Mouse (Mus musculus) spleen, adult 2 months (tissue): Measurements from ENCODE around the gene Rhbdd1. TPM values are rescaled to one million over a fixed set of nuclear protein-coding genes. Genes with fewer than 3 reads are reported as not detected.

Experiments
- DNase-seq, 2 experiments: peaks; one replicate each; pipeline versions ENCODE4 v3.0.0 to v3.0.0-alpha.2; 2012 to 2021; ENCODE audit warnings: low spot score in 2 of 2, low read depth in 1 of 2
- H3K27ac ChIP-seq: fragments of 200-500 bp; 2 replicates; pipeline ENCODE4 v1.5.1; 2012; ENCODE audit warnings: low read length, inconsistent platforms; ENCODE audit not compliant: insufficient read depth
- H3K27me3 ChIP-seq: fragments of 200-500 bp; 2 replicates; pipeline ENCODE4 v1.6.1; 2012; ENCODE audit warnings: mild to moderate bottlenecking, moderate library complexity, low read length, inconsistent platforms; ENCODE audit not compliant: control insufficient read depth, insufficient read depth
- H3K36me3 ChIP-seq: fragments of 200-500 bp; 2 replicates; pipeline ENCODE4 v1.6.1; 2012; ENCODE audit warnings: mild to moderate bottlenecking, low read length, inconsistent platforms; ENCODE audit not compliant: control insufficient read depth, insufficient read depth
- H3K4me1 ChIP-seq: fragments of 200-500 bp; 2 replicates; pipeline ENCODE4 v1.6.1; 2011; ENCODE audit warnings: inconsistent platforms; ENCODE audit not compliant: control insufficient read depth, insufficient read depth, insufficient read length
- H3K4me3 ChIP-seq: fragments of 200-500 bp; 2 replicates; pipeline ENCODE4 v1.5.1; 2011; ENCODE audit warnings: mild to moderate bottlenecking, inconsistent platforms; ENCODE audit not compliant: insufficient read depth, insufficient read length; ENCODE audit errors: extremely low read depth
- CTCF ChIP-seq: fragments of 200-500 bp; IDR thresholded peaks from 2 replicates; pipeline ENCODE4 v1.5.1; 2011; ENCODE audit warnings: mild to moderate bottlenecking, inconsistent platforms; ENCODE audit not compliant: insufficient read depth, insufficient read length, insufficient replicate concordance; ENCODE audit errors: extremely low read depth
- POLR2A ChIP-seq: fragments of 200-500 bp; IDR thresholded peaks from 2 replicates; pipeline ENCODE4 v1.6.1; 2011; ENCODE audit warnings: low read depth, low read length, inconsistent platforms
- WGBS: fragments of 180-500 bp; shearing (Covaris S2); methylation state at CpG from one replicate; pipeline ENCODE4 v1.1.7; 2018; 5-methylcytosine and 5-hydroxymethylcytosine counted together
- polyA plus RNA-seq: library from polyadenylated mRNA; depleted of rRNA; stranded (reverse); fragments of >200 nt; gene quantifications from 2 replicates; pipeline ENCODE4 v1.2.3, GENCODE M21; 2012

Gene Rhbdd1
- polyA plus RNA-seq, 1 experiment = 7.4 TPM

GRCm38 (mm10) chr1:82334506-82334905 lies 18.3 kb downstream of the Rhbdd1 start:
- H3K4me1 ChIP-seq = no peaks in the 10 kb centered on the region
- no peaks in the 10 kb centered on the region for H3K27me3 ChIP-seq
- no peak overlapping the region for H3K4me3 ChIP-seq
- 94% methylated on average over 3 of the region's 3 CpGs for WGBS
- TF ChIP-seq CTCF (no peak), POLR2A (no peak)
- DNase-seq = no peak
- H3K27ac ChIP-seq = no peak overlapping the region
- H3K36me3 ChIP-seq = no peaks in the 10 kb centered on the region

GRCm38 (mm10) chr1:82353089-82353488 lies 36.8 kb downstream of the Rhbdd1 start:
- WGBS = 89% methylated on average over 2 of the region's 2 CpGs
- Histone ChIP-seq H3K36me3 (peaks cover 1% of the 10 kb centered on the region; the same call in 1 of the 2 replicates), H3K4me3 (no peak overlapping the region), H3K4me1 (no peaks in the 10 kb centered on the region), H3K27me3 (no peaks in the 10 kb centered on the region), H3K27ac (no peak overlapping the region)
- no peak for TF ChIP-seq CTCF
- TF ChIP-seq POLR2A = no peak
- no peak for DNase-seq

GRCm38 (mm10) chr1:82353755-82354154 lies 37.5 kb downstream of the Rhbdd1 start:
- Histone ChIP-seq H3K4me1 (no peaks in the 10 kb centered on the region), H3K27ac (no peak overlapping the region), H3K27me3 (no peaks in the 10 kb centered on the region), H3K36me3 (peaks cover 1% of the 10 kb centered on the region; the same call in 1 of the 2 replicates), H3K4me3 (no peak overlapping the region)
- 93% methylated on average over 2 of the region's 2 CpGs for WGBS
- DNase-seq = no peak
- TF ChIP-seq POLR2A = no peak
- TF ChIP-seq CTCF = no peak

GRCm38 (mm10) chr1:82358871-82359647 lies 42.8 kb downstream of the Rhbdd1 start:
- no peaks in the 10 kb centered on the region for H3K27me3 ChIP-seq
- DNase-seq = no peak
- 85% methylated on average over 20 of the region's 20 CpGs for WGBS
- TF ChIP-seq POLR2A (no peak), CTCF (no peak)
- no peak overlapping the region for H3K4me3 ChIP-seq
- H3K36me3 ChIP-seq = no peaks in the 10 kb centered on the region; the same call in 1 of the 2 replicates
- H3K4me1 ChIP-seq = no peaks in the 10 kb centered on the region
- no peak overlapping the region for H3K27ac ChIP-seq

- 93% methylated on average over 1 of the region's 1 CpGs for WGBS
- TF ChIP-seq POLR2A = no peak
- no peak for TF ChIP-seq CTCF
- DNase-seq = no peak
These were observed 43.4 kb downstream of the Rhbdd1 start for GRCm38 (mm10) chr1:82359648-82360026.

GRCm38 (mm10) chr1:82361240-82361639 lies 45.0 kb downstream of the Rhbdd1 start:
- no peak for DNase-seq
- no peaks in the 10 kb centered on the region for H3K27me3 ChIP-seq
- H3K27ac ChIP-seq = no peak overlapping the region
- H3K4me1 ChIP-seq = no peaks in the 10 kb centered on the region
- TF ChIP-seq CTCF (no peak), POLR2A (no peak)
- whole genome bisulfite sequencing = 91% methylated on average over 4 of the region's 4 CpGs
- no peaks in the 10 kb centered on the region for H3K36me3 ChIP-seq
- no peak overlapping the region for H3K4me3 ChIP-seq

More at GRCm38 (mm10) chr1:82359648-82360026, 43.4 kb downstream of the Rhbdd1 start:
- Histone ChIP-seq H3K27ac (no peak overlapping the region), H3K36me3 (no peaks in the 10 kb centered on the region; the same call in 1 of the 2 replicates), H3K27me3 (no peaks in the 10 kb centered on the region), H3K4me3 (no peak overlapping the region), H3K4me1 (no peaks in the 10 kb centered on the region)

- Histone ChIP-seq H3K27me3 (no peaks in the 10 kb centered on the region), H3K4me1 (no peaks in the 10 kb centered on the region), H3K4me3 (no peak overlapping the region), H3K36me3 (no peaks in the 10 kb centered on the region), H3K27ac (no peak overlapping the region)
- 93% methylated on average over 6 of the region's 6 CpGs for WGBS
- no peak for DNase-seq
- TF ChIP-seq CTCF (no peak), POLR2A (no peak)
These were observed 45.9 kb downstream of the Rhbdd1 start for GRCm38 (mm10) chr1:82362165-82362564.
